Mouse (Mus musculus): ENCODE measurements at regions not wholly inside any gene's neighbourhood (a gene's known extent, or its start where the extent isn't known, plus 50 kb on each side); places are given as distances from the start of the nearest gene placed in this dataset.
"Not testable (repeated sequence)": the region's sequence is repeated elsewhere in the genome, so short reads cannot be mapped to it uniquely, and the experiment has no call there.

DNA sequence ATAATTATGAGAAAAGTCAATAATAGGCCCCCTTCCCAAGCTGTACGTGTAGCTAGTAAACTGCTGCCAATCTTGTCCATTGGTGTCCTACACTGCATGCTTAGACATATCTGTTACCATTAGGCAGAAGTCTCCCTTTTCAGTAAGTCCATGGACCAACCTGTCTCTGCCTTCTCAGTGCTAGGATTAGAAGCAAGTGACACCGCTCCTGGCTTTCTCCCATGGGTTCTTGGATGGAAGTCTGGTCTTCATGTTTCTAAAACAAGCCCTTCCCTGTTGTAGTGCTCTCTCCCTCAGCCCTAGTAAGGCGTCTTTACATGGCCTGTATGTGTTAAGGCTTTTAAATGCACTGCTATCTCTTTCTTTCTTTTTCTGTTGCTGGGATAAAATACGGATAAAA, 412.7 kb upstream of the Id2 start:
- Histone ChIP-seq H3K27me3 (ENCODE audit: control insufficient read depth, insufficient read depth, low read length) (no peaks in the 10 kb centered on the region), H3K27ac (ENCODE audit: low read depth, low read length) (no peak overlapping the region), H3K9me3 (ENCODE audit: control insufficient read depth, low read length) (no peaks in the 10 kb centered on the region; the same call in 1 of the 2 replicates), H3K9ac (ENCODE audit: low read length) (no peak overlapping the region), H3K4me3 (ENCODE audit: low read depth, low read length) (no peak overlapping the region), H3K36me3 (ENCODE audit: control insufficient read depth, insufficient read depth, low read length) (no peaks in the 10 kb centered on the region), H3K4me1 (replicated peaks; ENCODE audit: control insufficient read depth, insufficient read depth, low read length) (no peaks in the 10 kb centered on the region), H3K4me2 (ENCODE audit: low read depth, low read length, severe bottlenecking) (no peak overlapping the region)
- ATAC-seq (replicated peaks; ENCODE audit: low FRiP score) (no peak), DNase-seq (ENCODE audit: low spot score) (no peak)
- WGBS, result 89% methylated on average over 4 of the region's 4 CpGs

DNA sequence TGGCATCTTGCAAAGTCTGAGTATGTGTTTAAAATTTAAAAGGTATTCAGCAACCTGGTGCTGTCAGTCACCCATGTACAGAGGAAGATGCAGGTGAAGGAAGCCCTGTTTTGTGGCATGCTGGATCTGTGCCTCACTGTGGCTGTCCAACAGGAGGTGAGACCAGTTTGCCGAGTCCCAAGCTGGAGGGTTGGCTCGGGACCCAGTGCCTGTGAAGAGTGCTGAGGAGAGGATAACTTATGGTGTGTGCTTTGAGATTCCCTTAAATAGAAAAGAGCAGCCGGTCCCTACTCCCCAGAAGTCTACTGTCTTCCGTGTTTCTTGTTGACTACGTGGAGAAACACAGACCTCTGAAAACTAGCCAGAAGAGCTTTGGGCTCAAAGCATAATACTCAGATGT, 396.3 kb upstream of the Id2 start:
- WGBS, result 87% methylated on average over 5 of the region's 5 CpGs
- DNase-seq (ENCODE audit: low spot score) (no peak), ATAC-seq (replicated peaks; ENCODE audit: low FRiP score) (no peak)
- no peak overlapping the region for H3K9ac ChIP-seq (ENCODE audit: low read length)
- H3K27me3 ChIP-seq (ENCODE audit: control insufficient read depth, insufficient read depth, low read length), result no peaks in the 10 kb centered on the region
- H3K4me1 ChIP-seq (replicated peaks; ENCODE audit: control insufficient read depth, insufficient read depth, low read length), result no peaks in the 10 kb centered on the region
- no peak overlapping the region for H3K27ac ChIP-seq (ENCODE audit: low read depth, low read length)
- H3K9me3 ChIP-seq (ENCODE audit: control insufficient read depth, low read length), result no peaks in the 10 kb centered on the region
- H3K36me3 ChIP-seq (ENCODE audit: control insufficient read depth, insufficient read depth, low read length), result no peaks in the 10 kb centered on the region
- no peak overlapping the region for H3K4me3 ChIP-seq (ENCODE audit: low read depth, low read length)
- no peak overlapping the region for H3K4me2 ChIP-seq (ENCODE audit: low read depth, low read length, severe bottlenecking)

DNA sequence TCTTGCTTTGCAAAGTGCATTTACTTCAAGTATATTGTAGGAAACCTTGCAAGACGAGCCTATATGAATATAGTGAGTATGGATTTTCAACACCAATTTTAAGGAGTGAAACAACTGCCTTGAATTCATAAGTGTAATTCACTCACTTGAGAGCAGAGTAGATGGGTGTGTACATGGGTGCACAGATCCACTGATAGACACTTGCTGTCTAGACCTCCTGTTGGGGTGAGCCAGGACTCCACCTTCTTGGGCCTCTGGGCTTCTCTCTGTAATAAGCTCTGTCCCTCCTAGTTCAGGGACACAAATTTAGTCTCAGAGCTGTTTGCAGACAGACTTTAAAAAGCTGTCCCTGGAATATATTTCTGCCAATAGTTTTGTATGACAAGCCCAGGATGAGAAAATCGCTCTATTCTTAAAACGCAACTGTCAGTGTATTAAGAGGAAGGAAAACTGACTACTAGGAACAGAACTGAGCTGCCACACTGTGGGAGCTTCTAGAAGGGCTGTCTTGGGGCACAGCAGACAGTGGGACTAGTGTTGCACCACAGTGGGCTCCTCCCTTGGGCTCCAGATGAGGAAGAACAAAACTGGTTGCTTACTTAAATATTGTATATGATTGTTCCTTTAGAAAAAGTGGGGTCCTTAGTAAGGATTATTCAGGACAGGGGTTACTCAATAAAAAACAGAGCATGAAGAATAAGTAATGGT, 395.7 kb upstream of the Id2 start:
- WGBS, result 92% methylated on average over 3 of the region's 3 CpGs

DNA sequence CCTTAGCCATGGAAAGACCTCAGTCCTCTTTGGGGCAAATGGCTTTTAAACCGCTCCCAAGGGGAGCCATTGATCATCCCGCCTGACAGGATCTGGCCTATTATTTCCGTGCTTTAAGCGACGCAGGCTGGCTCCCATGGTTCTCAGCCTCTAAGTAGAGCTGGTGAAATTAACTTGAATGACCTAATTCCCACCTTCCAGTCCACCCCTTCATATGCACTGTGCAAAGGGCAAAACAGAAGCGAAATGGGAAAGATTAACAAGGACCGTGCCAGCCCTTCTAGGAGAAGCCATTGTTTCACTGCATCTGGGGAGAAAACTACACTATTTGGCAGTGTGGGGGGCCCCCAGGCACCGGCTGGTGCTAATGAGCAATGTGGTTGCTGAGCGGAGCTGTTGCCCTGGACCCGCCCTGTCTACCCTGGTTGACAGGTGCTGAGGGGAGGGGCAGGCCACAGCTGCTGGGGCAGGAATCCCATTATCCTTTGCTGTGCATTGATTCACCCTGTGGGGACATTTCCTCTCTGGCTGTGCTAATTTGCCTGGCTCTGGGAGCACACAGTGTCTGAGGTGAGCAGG, 378.3 kb upstream of the Id2 start:
- 3% methylated on average over 10 of the region's 10 CpGs for WGBS
- no peaks in the 10 kb centered on the region for H3K9me3 ChIP-seq (ENCODE audit: control insufficient read depth, low read length)
- H3K36me3 ChIP-seq (ENCODE audit: control insufficient read depth, insufficient read depth, low read length), result no peaks in the 10 kb centered on the region
- H3K9ac ChIP-seq (ENCODE audit: low read length), result no peak overlapping the region
- H3K27me3 ChIP-seq (ENCODE audit: control insufficient read depth, insufficient read depth, low read length), result no peaks in the 10 kb centered on the region
- peaks cover 6% of the 10 kb centered on the region for H3K4me1 ChIP-seq (replicated peaks; ENCODE audit: control insufficient read depth, insufficient read depth, low read length)
- peak overlapping the region; percentile 25; the same call in 1 of the 2 replicates for H3K4me2 ChIP-seq (ENCODE audit: low read depth, low read length, severe bottlenecking)
- H3K4me3 ChIP-seq (ENCODE audit: low read depth, low read length), result no peak overlapping the region
- peak; percentile 87 for DNase-seq (ENCODE audit: low spot score)
- H3K27ac ChIP-seq (ENCODE audit: low read depth, low read length), result peak overlapping the region; percentile 83
- peak; percentile 96 for ATAC-seq (replicated peaks; ENCODE audit: low FRiP score)

More for the DNA sequence above, 395.7 kb upstream of the Id2 start:
- H3K27ac ChIP-seq (ENCODE audit: low read depth, low read length), result no peak overlapping the region
- H3K4me1 ChIP-seq (replicated peaks; ENCODE audit: control insufficient read depth, insufficient read depth, low read length), result no peaks in the 10 kb centered on the region
- H3K9ac ChIP-seq (ENCODE audit: low read length), result no peak overlapping the region
- DNase-seq (ENCODE audit: low spot score) (no peak), ATAC-seq (replicated peaks; ENCODE audit: low FRiP score) (no peak)
- no peaks in the 10 kb centered on the region for H3K9me3 ChIP-seq (ENCODE audit: control insufficient read depth, low read length)
- H3K4me2 ChIP-seq (ENCODE audit: low read depth, low read length, severe bottlenecking), result no peak overlapping the region
- H3K27me3 ChIP-seq (ENCODE audit: control insufficient read depth, insufficient read depth, low read length), result no peaks in the 10 kb centered on the region
- no peaks in the 10 kb centered on the region for H3K36me3 ChIP-seq (ENCODE audit: control insufficient read depth, insufficient read depth, low read length)
- H3K4me3 ChIP-seq (ENCODE audit: low read depth, low read length), result no peak overlapping the region

DNA sequence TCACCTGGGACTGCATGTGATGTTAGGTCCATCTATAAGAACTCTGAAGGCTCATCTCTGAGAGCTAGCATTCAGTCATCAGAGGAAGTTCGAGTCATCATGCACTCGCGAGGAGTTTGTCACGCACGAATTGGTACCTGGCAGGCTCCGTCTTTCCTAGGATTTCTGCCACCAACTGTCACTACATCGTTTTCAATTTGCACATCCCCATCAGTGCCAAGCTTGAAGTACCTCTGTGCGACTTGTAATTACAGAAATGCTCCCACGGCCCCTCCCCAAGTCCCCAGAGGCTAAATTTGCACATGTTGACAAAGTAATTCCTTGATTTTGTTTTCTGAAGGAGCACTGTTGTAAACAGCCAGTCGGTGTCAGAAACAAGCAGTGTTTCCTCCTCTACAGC, 372.2 kb upstream of the Id2 start:
- Histone ChIP-seq H3K9ac (ENCODE audit: low read length) (no peak overlapping the region), H3K4me1 (replicated peaks; ENCODE audit: control insufficient read depth, insufficient read depth, low read length) (peaks cover 1% of the 10 kb centered on the region; the same call in 1 of the 2 replicates), H3K27me3 (ENCODE audit: control insufficient read depth, insufficient read depth, low read length) (no peaks in the 10 kb centered on the region), H3K4me3 (ENCODE audit: low read depth, low read length) (no peak overlapping the region), H3K27ac (ENCODE audit: low read depth, low read length) (no peak overlapping the region), H3K4me2 (ENCODE audit: low read depth, low read length, severe bottlenecking) (no peak overlapping the region), H3K9me3 (ENCODE audit: control insufficient read depth, low read length) (no peaks in the 10 kb centered on the region), H3K36me3 (ENCODE audit: control insufficient read depth, insufficient read depth, low read length) (no peaks in the 10 kb centered on the region)
- DNase-seq (ENCODE audit: low spot score), result no peak
- ATAC-seq (replicated peaks; ENCODE audit: low FRiP score), result no peak
- 91% methylated on average over 10 of the region's 10 CpGs for WGBS

DNA sequence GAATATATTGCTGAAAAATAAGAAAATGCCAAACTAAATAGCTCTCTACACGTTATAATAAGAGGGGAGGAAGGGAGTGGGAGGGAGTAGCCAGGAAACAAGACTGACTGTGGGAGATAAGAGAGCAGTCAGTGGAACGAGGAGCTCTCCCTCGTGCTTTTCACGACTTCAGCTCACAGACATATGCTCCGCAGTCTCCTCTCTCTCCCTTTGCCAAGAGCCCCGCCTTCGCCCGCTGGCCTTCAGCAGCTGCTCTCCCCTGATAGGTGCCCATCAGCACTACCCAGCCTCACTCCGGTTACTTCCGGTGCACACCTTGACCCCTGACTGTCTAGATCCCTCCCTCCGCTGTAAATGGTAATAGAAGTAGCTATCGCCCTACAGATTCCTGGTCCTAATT, 370.8 kb upstream of the Id2 start:
- DNase-seq (ENCODE audit: low spot score) (no peak), ATAC-seq (replicated peaks; ENCODE audit: low FRiP score) (no peak)

DNA sequence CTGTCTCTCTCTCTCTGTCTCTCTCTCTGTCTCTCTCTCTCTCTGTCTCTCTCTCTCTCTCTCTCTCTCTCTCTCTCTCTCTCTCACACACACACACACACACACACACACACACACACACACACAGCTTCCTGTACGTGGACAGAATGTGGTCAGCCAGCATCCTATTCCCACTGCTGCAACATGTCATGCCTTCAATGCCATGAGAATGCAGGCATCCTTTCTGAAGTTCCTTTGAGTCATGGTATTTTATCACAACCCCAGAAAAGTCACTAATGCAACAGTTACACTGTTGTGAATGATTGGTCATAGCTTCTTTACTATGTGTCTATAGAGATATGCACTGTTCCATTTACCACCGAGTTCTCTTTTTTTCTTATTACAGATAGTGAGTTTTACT, 365.8 kb upstream of the Id2 start:
- not testable (repeated sequence) for H3K27me3 ChIP-seq (ENCODE audit: control insufficient read depth, insufficient read depth, low read length); H3K36me3 ChIP-seq (ENCODE audit: control insufficient read depth, insufficient read depth, low read length); H3K27ac ChIP-seq (ENCODE audit: low read depth, low read length); ATAC-seq (replicated peaks; ENCODE audit: low FRiP score); DNase-seq (ENCODE audit: low spot score); H3K9ac ChIP-seq (ENCODE audit: low read length); H3K4me1 ChIP-seq (replicated peaks; ENCODE audit: control insufficient read depth, insufficient read depth, low read length); H3K4me2 ChIP-seq (ENCODE audit: low read depth, low read length, severe bottlenecking); H3K9me3 ChIP-seq (ENCODE audit: control insufficient read depth, low read length); H3K4me3 ChIP-seq (ENCODE audit: low read depth, low read length)
- WGBS, result 89% methylated on average over 2 of the region's 2 CpGs

More for the DNA sequence above, 370.8 kb upstream of the Id2 start:
- H3K9me3 ChIP-seq (ENCODE audit: control insufficient read depth, low read length), result no peaks in the 10 kb centered on the region
- no peak overlapping the region for H3K27ac ChIP-seq (ENCODE audit: low read depth, low read length)
- H3K27me3 ChIP-seq (ENCODE audit: control insufficient read depth, insufficient read depth, low read length), result no peaks in the 10 kb centered on the region
- H3K9ac ChIP-seq (ENCODE audit: low read length), result no peak overlapping the region
- 80% methylated on average over 12 of the region's 12 CpGs for WGBS
- no peaks in the 10 kb centered on the region for H3K36me3 ChIP-seq (ENCODE audit: control insufficient read depth, insufficient read depth, low read length)
- no peaks in the 10 kb centered on the region for H3K4me1 ChIP-seq (replicated peaks; ENCODE audit: control insufficient read depth, insufficient read depth, low read length)
- H3K4me3 ChIP-seq (ENCODE audit: low read depth, low read length), result no peak overlapping the region
- H3K4me2 ChIP-seq (ENCODE audit: low read depth, low read length, severe bottlenecking), result no peak overlapping the region

DNA sequence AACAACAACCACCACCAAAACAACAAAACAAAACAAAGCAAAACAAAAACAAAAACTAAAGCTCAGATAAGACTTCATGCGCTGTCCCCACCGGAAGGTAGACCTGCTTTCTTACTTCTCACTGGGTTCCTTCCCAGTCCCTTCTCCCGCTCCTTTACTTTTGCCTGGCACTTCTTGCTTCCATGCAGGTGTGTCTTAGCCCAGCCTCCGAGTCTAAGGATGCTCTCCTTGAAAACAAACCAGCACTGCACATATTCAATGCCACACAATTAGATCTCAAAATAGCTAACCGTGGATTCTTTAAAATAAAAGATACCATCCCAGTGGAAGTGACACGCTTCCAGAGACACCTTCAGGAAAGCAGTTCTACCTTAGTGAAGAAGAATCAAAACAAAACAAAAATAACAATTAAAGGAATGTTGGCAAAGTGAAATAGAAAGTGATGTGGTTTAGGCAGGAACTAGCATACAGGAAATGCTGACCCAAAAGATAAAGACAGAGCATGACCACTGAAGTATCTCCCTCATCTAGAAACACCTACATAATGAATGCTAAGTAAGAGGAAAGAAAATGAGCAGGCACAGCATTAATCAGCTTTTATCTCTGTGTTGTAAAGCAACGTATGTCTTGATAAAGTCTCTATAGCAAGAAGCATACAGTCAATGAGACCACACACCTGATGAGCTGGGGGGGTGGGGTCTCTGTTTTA, 358.5 kb upstream of the Id2 start:
- WGBS, result 90% methylated on average over 7 of the region's 7 CpGs
- DNase-seq (ENCODE audit: low spot score) (no peak), ATAC-seq (replicated peaks; ENCODE audit: low FRiP score) (no peak)
- no peak overlapping the region for H3K27ac ChIP-seq (ENCODE audit: low read depth, low read length)
- no peak overlapping the region for H3K9ac ChIP-seq (ENCODE audit: low read length)
- no peaks in the 10 kb centered on the region for H3K36me3 ChIP-seq (ENCODE audit: control insufficient read depth, insufficient read depth, low read length)
- H3K27me3 ChIP-seq (ENCODE audit: control insufficient read depth, insufficient read depth, low read length), result no peaks in the 10 kb centered on the region
- no peak overlapping the region for H3K4me2 ChIP-seq (ENCODE audit: low read depth, low read length, severe bottlenecking)
- H3K4me3 ChIP-seq (ENCODE audit: low read depth, low read length), result no peak overlapping the region
- 0 out of 2 replicates have a peak, but pooled peaks cover 2% of the 10 kb centered on the region for H3K4me1 ChIP-seq (replicated peaks; ENCODE audit: control insufficient read depth, insufficient read depth, low read length)
- no peaks in the 10 kb centered on the region for H3K9me3 ChIP-seq (ENCODE audit: control insufficient read depth, low read length)
